Mouse (Mus musculus) layer of hippocampus, adult 2 months (tissue): ENCODE data around the gene Gm5901. TPM values are rescaled to one million over a fixed set of nuclear protein-coding genes. Genes with fewer than 3 reads are reported as not detected.
"Not testable (repeated sequence)": the region's sequence is repeated elsewhere in the genome, so short reads cannot be mapped to it uniquely, and the experiment has no call there.

ENCODE experiments used
- DNase-seq, 2 experiments: peaks; one replicate each; pipeline ENCODE4 v3.0.0; 2022; ENCODE audit warnings: low spot score in 2 of 2
- H3K27ac ChIP-seq: fragments of 200-600 bp; 2 replicates; pipeline ENCODE4 v1.8.1; 2022
- H3K4me3 ChIP-seq: fragments of 200-600 bp; 2 replicates; pipeline ENCODE4 v1.8.1; 2022; ENCODE audit warnings: mild to moderate bottlenecking
- CTCF ChIP-seq: fragments of 200-600 bp; conservative IDR thresholded peaks from 2 replicates; pipeline ENCODE4 v1.8.1; 2022; ENCODE audit warnings: antibody characterized with exemption, mild to moderate bottlenecking, moderate library complexity
- total RNA-seq, 2 experiments: library from RNA; stranded (reverse); gene quantifications; 2 replicates each; pipeline ENCODE4 v1.2.3; 2021

Gene Gm5901
- total RNA-seq, 2 experiments from 2014 or later = not detected

- no peak for TF ChIP-seq CTCF
- no peak for DNase-seq
- Histone ChIP-seq H3K4me3 (no peak overlapping the region), H3K27ac (no peak overlapping the region)
Observed at GRCm38 (mm10) chr7:105387696-105388095, 12.9 kb downstream of the Gm5901 start.

- no peak for DNase-seq
- no peak overlapping the region for H3K4me3 ChIP-seq
- no peak overlapping the region for H3K27ac ChIP-seq
- no peak for TF ChIP-seq CTCF
Observed at GRCm38 (mm10) chr7:105390236-105390635, 15.4 kb downstream of the Gm5901 start.

GRCm38 (mm10) chr7:105394606-105395005 lies 19.8 kb downstream of the Gm5901 start:
- Histone ChIP-seq H3K27ac (no peak overlapping the region), H3K4me3 (no peak overlapping the region)
- DNase-seq = no peak
- TF ChIP-seq CTCF = no peak

- TF ChIP-seq CTCF = no peak
- DNase-seq = no peak
- Histone ChIP-seq H3K4me3 (no peak overlapping the region), H3K27ac (no peak overlapping the region)
Observed at GRCm38 (mm10) chr7:105395131-105395820, 20.4 kb downstream of the Gm5901 start.

GRCm38 (mm10) chr7:105396126-105396525 lies 21.3 kb downstream of the Gm5901 start:
- H3K27ac ChIP-seq = no peak overlapping the region
- TF ChIP-seq CTCF = no peak
- H3K4me3 ChIP-seq = no peak overlapping the region
- DNase-seq = no peak

GRCm38 (mm10) chr7:105399058-105399934 lies 24.5 kb downstream of the Gm5901 start:
- DNase-seq = peak in 1 of 2 experiments; percentile 14
- TF ChIP-seq CTCF = no peak
- Histone ChIP-seq H3K27ac (peak overlapping the region; percentile 93), H3K4me3 (peak overlapping the region; percentile 96)

- peak within 1 kb of the TSS; percentile 96 for H3K4me3 ChIP-seq
- no peak for TF ChIP-seq CTCF
- H3K27ac ChIP-seq = peak within 1 kb of the TSS; percentile 93
- DNase-seq = peak; percentile 100
Observed at GRCm38 (mm10) chr7:105399935-105400624, 25.2 kb downstream of the Gm5901 start, which contains the start of gene Fam160a2. TSS of gene Fam160a2 (minus strand) at chr7:105400054.

- TF ChIP-seq CTCF = no peak
- no peak for DNase-seq
- no peak within 1 kb of the TSS for H3K4me3 ChIP-seq
- no peak within 1 kb of the TSS for H3K27ac ChIP-seq
Observed at GRCm38 (mm10) chr7:105404268-105404667, 29.4 kb downstream of the Gm5901 start, which contains the start of gene Cnga4. TSS of gene Cnga4 (plus strand) at chr7:105404568.

- TF ChIP-seq CTCF = no peak
- H3K27ac ChIP-seq = no peak overlapping the region
- DNase-seq = no peak
- no peak overlapping the region for H3K4me3 ChIP-seq
Observed at GRCm38 (mm10) chr7:105406322-105406721, 31.5 kb downstream of the Gm5901 start.

- DNase-seq = peak; percentile 77 to 90
- peak; percentile 97 for TF ChIP-seq CTCF
- not testable (repeated sequence) for H3K4me3 ChIP-seq, H3K27ac ChIP-seq
Observed at GRCm38 (mm10) chr7:105411874-105412632, 37.2 kb downstream of the Gm5901 start.

GRCm38 (mm10) chr7:105414385-105414784 lies 39.5 kb downstream of the Gm5901 start:
- no peak for TF ChIP-seq CTCF
- Histone ChIP-seq H3K27ac (no peak overlapping the region), H3K4me3 (no peak overlapping the region)
- peak in 1 of 2 experiments; percentile 30 for DNase-seq

- H3K27ac ChIP-seq = no peak overlapping the region
- no peak for TF ChIP-seq CTCF
- no peak for DNase-seq
- no peak overlapping the region for H3K4me3 ChIP-seq
Observed at GRCm38 (mm10) chr7:105416529-105416928, 41.7 kb downstream of the Gm5901 start.

GRCm38 (mm10) chr7:105418106-105418505 lies 43.3 kb downstream of the Gm5901 start:
- TF ChIP-seq CTCF = no peak
- H3K27ac ChIP-seq = peak overlapping the region; percentile 51; the same call in 1 of the 2 replicates
- H3K4me3 ChIP-seq = no peak overlapping the region
- no peak for DNase-seq
